ENCODE assay signal across 29 mouse cellular contexts in the genomic region with DNA sequence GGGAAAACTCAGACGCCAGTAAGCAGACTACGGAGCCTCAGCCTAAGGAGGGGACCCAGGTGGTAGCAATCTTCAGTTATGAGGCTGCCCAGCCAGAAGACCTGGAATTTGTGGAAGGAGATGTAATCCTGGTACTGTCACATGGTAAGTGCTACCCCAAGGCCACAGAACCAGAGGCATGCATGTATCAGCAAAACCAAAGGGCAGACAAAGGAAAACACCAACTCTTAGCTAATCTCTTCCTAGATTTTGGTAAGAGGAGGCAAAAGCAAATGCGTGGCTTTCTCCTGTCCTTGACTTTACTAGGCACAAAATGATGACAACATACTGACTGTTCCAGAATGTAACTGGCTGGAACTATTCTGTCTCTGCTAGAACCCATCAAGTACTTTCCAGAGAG.
"Had no signal": no experiment of that assay in that cellular context is flagged by ENCODE, and none has a peak within 500 bp of the region (broad histone marks: within the 10 kb centered on the region; RNA-seq: fewer than 3 reads in every experiment).

No protein-coding gene starts in this region.

- H3K4me3 ChIP-seq: limb, embryonic 10.5 days; limb, embryonic 12.5 days; limb, embryonic 13.5 days; limb, embryonic 15.5 days; liver, embryonic 12.5 days; liver, embryonic 13.5 days; liver, embryonic 15.5 days; lung, embryonic 15.5 days; megakaryocyte, embryonic 14.5 days; midbrain, embryonic 10.5 days; midbrain, embryonic 12.5 days; midbrain, embryonic 13.5 days; midbrain, embryonic 15.5 days; myocyte; neural tube, embryonic 12.5 days; neural tube, embryonic 13.5 days had no signal

- H3K27me3 ChIP-seq: limb, embryonic 12.5 days; limb, embryonic 13.5 days; limb, embryonic 15.5 days; liver, embryonic 12.5 days; liver, embryonic 13.5 days; liver, embryonic 15.5 days; lung, embryonic 15.5 days; megakaryocyte, embryonic 14.5 days; midbrain, embryonic 12.5 days; midbrain, embryonic 13.5 days; midbrain, embryonic 15.5 days; neural tube, embryonic 12.5 days; neural tube, embryonic 13.5 days had no signal

- H3K9me3 ChIP-seq: limb, embryonic 10.5 days; limb, embryonic 12.5 days; limb, embryonic 13.5 days; limb, embryonic 15.5 days; liver, embryonic 12.5 days; liver, embryonic 13.5 days; liver, embryonic 15.5 days; lung, embryonic 15.5 days; megakaryocyte, embryonic 14.5 days; midbrain, embryonic 10.5 days; midbrain, embryonic 12.5 days; midbrain, embryonic 13.5 days; midbrain, embryonic 15.5 days; neural tube, embryonic 12.5 days; neural tube, embryonic 13.5 days had no signal

- H3K4me1 ChIP-seq: limb, embryonic 10.5 days; limb, embryonic 12.5 days; limb, embryonic 13.5 days; limb, embryonic 15.5 days; liver, embryonic 12.5 days; liver, embryonic 13.5 days; liver, embryonic 15.5 days; lung, embryonic 15.5 days; midbrain, embryonic 10.5 days; midbrain, embryonic 12.5 days; midbrain, embryonic 13.5 days; midbrain, embryonic 15.5 days; neural tube, embryonic 12.5 days; neural tube, embryonic 13.5 days had no signal

- H3K27ac ChIP-seq: limb, embryonic 10.5 days; limb, embryonic 12.5 days; limb, embryonic 13.5 days; limb, embryonic 15.5 days; liver, embryonic 12.5 days; liver, embryonic 13.5 days; liver, embryonic 14.5 days; liver, embryonic 15.5 days; lung, embryonic 15.5 days; macrophage; midbrain, embryonic 10.5 days; midbrain, embryonic 12.5 days; midbrain, embryonic 13.5 days; midbrain, embryonic 15.5 days; neural tube, embryonic 12.5 days; neural tube, embryonic 13.5 days had no signal

- DNase-seq: left cerebral cortex, postnatal 4 days; liver; liver, embryonic 13.5 days; liver, postnatal 0 days; lung, adult 18-20 months; lung, adult 2 months; lung, embryonic 14.5 days; lung, postnatal 10 days; lung, postnatal 14 days; lung, postnatal 36 days; lung, postnatal 4 days; midbrain, embryonic 14.5 days had no signal
